Mouse (Mus musculus) ES-E14 (cell line): ENCODE results near the gene Tex19.2.

ENCODE experiments used
- CHD2 ChIP-seq: IDR thresholded peaks from 2 replicates; pipeline ENCODE4 v1.6.1; 2014; ENCODE audit warnings: mild to moderate bottlenecking, low read depth, low read length, inconsistent platforms
- HCFC1 ChIP-seq: IDR thresholded peaks from 2 replicates; pipeline ENCODE4 v1.6.1; 2012; ENCODE audit warnings: low read length, inconsistent platforms, borderline replicate concordance; ENCODE audit not compliant: insufficient read depth
- MAFK ChIP-seq: IDR thresholded peaks from 2 replicates; pipeline ENCODE4 v1.6.1; 2014; ENCODE audit warnings: mild to moderate bottlenecking, low read depth, low read length, inconsistent platforms; ENCODE audit not compliant: insufficient read depth
- ZNF384 ChIP-seq: IDR thresholded peaks from 2 replicates; pipeline ENCODE4 v1.6.1; 2012; ENCODE audit warnings: low read depth, low read length, inconsistent platforms

GRCm38 (mm10) chr11:121118106-121118505 is 371 bp downstream of the Tex19.2 start:
- TF ChIP-seq MAFK (peak; percentile 87), HCFC1 (no peak), ZNF384 (no peak), CHD2 (no peak)
